Mouse (Mus musculus): ENCODE data around the gene Aox3. TPM values are rescaled to one million over a fixed set of nuclear protein-coding genes. Genes with fewer than 3 reads are reported as not detected.

Aox3 gene
- polyA plus RNA-seq, 1 experiment from 2014 or later = 5.2 TPM

DNA sequence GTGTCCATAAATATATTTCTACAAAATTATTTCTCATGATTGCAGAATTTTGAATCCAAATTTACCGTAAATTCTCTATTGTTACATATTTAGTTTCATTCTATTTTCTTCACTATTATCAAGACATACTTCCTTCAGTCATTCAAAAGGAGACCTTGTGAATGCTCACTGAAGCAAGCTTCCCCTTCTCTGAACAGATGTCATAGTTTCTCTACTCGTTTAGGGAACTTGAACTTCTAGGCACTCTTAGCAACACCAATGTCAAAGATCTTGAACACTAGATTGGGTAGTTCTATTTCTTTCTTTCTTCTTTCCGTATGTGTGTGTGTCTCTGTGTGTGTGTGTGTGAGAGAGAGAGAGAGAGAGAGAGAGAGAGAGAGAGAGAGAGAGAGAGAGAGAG, 131.6 kb downstream of the Aox3 start:
- Histone ChIP-seq H3K27me3 (no peaks in the 10 kb centered on the region), H3K4me3 (replicated peaks) (no peak overlapping the region), H3K4me2 (no peak overlapping the region), H3K9me3 (replicated peaks) (no peaks in the 10 kb centered on the region), H3K27ac (no peak overlapping the region), H3K36me3 (no peaks in the 10 kb centered on the region), H3K4me1 (no peaks in the 10 kb centered on the region), H3K9ac (no peak overlapping the region)
- ATAC-seq (replicated peaks; ENCODE audit: low FRiP score) = no peak
- WGBS = 82% methylated on average over 3 of the region's 3 CpGs

DNA sequence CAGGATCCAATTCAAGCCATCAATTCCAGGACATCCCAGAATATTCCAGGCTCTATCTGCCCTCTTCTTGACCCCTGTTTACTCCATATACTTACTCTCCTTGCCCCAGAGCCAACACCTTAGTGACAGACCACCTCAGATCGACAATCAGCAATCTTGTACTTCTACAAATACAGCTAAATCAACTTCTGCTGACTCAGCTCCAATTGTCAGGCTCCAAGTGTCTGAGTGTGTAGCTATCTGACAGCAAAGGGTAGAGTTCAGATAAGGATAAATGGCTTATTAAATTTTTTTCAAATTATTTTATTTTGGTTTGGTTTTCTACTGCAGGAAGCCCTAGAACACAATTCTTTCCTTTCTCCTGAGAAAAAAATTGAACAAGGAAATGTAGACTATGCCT, 135.6 kb downstream of the Aox3 start:
- Histone ChIP-seq H3K36me3 (no peaks in the 10 kb centered on the region), H3K4me2 (no peak overlapping the region), H3K9ac (no peak overlapping the region), H3K27me3 (no peaks in the 10 kb centered on the region), H3K9me3 (replicated peaks) (no peaks in the 10 kb centered on the region), H3K4me1 (no peaks in the 10 kb centered on the region), H3K27ac (no peak overlapping the region), H3K4me3 (replicated peaks) (no peak overlapping the region)
- WGBS = 73% methylated on average over 1 of the region's 1 CpGs
- ATAC-seq (replicated peaks; ENCODE audit: low FRiP score) = no peak

Other genes with a start within 250 kb of the Aox3 start
- 18.0 and 19.0 TPM in 2 replicates for gene Sgo2a, start 117.2 kb upstream of the Aox3 start, polyA plus RNA-seq (2015; fragmentation: Nextera tagmentation; extraction: Ambion mirVana)
- gene Kctd18, start 94.2 kb upstream of the Aox3 start, polyA plus RNA-seq (2015; fragmentation: Nextera tagmentation; extraction: Ambion mirVana) = 15.8 and 16.6 TPM in 2 replicates
- 0.30 and 0.32 TPM in 2 replicates for gene Aox1, start 83.2 kb upstream of the Aox3 start, polyA plus RNA-seq (2015; fragmentation: Nextera tagmentation; extraction: Ambion mirVana)
- gene Aox4, start 97.3 kb downstream of the Aox3 start, polyA plus RNA-seq (2015; fragmentation: Nextera tagmentation; extraction: Ambion mirVana) = 0.05 and 0.60 TPM in 2 replicates
- 0.08 and 0.12 TPM in 2 replicates for gene Aox2, start 165.2 kb downstream of the Aox3 start, polyA plus RNA-seq (2015; fragmentation: Nextera tagmentation; extraction: Ambion mirVana)